Mouse (Mus musculus) mouse trophoblast stem cell (cell line): ENCODE data around the gene Kcnma1.

Experiments used
- in situ Hi-C, 2 experiments: fragments of 300-500 bp; cut with MseI, MboI; formaldehyde crosslinking; loops; 2 replicates in 1 of 2; 3 replicates in 1 of 2; pipeline ENCODE4 v1.15.1; 2025

The Kcnma1 gene

GRCm38 (mm10) chr14:23533346-23533745, 480.9 kb downstream of the Kcnma1 start:
- in situ Hi-C loops, result no loop called here

- in situ Hi-C loops, result no loop called here
Observed at GRCm38 (mm10) chr14:23531735-23532525, 482.4 kb downstream of the Kcnma1 start.

GRCm38 (mm10) chr14:23529720-23530119, 484.6 kb downstream of the Kcnma1 start:
- in situ Hi-C loops, result no loop called here

GRCm38 (mm10) chr14:23529229-23529628, 485.1 kb downstream of the Kcnma1 start:
- in situ Hi-C loops, result no loop called here

GRCm38 (mm10) chr14:23525910-23526309, 488.4 kb downstream of the Kcnma1 start:
- in situ Hi-C loops, result no loop called here

DNA sequence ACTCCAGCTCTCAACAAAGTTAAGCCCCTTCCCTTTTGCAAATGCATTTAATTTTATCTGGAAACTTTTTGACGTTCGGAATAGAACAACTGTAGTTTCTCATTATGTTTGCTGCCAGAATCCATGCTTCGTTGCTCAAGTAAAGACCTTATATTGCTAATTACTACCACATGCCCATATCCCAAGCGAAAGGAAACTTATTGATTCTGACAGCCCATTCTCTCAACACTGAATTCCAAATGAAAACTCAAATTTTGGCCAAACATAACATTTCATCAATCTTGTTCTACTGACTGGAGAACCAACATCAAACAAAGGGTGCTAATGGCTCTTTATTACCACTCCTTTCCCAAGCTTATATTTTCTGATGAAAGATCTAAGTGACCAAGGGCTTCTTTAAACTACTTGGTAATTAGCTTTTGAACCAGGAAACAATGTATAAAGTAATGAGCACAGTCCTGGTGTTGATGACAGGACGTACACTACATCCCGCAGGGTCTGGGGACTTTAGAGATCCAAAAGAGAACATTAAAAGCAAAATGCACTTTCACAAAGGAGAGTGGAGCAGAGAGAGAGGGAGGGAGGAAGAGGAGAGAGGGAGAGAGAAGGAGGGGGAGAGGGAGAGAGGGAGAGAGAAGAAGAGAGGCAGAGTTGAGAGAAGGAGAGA, 490.3 kb downstream of the Kcnma1 start:
- in situ Hi-C loops, result no loop called here

DNA sequence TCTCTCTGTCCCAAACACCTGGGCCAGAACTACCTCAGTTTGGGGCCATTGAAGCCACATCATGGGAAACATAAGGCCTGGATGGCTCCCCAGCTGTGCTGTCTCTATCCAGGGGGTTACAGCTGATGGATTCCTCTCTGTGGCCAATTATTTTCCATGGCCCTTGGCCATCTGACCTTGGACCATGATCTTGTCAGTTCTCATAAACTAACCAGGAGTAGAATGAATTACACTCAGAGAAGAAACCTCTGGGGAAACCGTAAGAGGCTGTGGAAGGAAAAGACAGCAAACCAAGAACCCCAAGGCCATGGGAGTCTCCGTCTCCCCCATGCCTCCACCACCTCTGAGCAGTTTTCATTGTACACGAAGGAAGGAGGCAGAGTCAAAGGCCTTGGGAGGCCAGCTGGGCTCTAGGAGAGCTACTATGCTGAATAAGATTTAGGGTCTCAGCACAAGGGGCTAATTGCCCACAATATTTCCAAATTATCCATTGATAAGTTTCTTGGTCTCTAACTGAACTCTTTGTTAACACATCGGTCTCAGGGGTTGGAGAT, 491.6 kb downstream of the Kcnma1 start:
- in situ Hi-C loops, result no loop called here

DNA sequence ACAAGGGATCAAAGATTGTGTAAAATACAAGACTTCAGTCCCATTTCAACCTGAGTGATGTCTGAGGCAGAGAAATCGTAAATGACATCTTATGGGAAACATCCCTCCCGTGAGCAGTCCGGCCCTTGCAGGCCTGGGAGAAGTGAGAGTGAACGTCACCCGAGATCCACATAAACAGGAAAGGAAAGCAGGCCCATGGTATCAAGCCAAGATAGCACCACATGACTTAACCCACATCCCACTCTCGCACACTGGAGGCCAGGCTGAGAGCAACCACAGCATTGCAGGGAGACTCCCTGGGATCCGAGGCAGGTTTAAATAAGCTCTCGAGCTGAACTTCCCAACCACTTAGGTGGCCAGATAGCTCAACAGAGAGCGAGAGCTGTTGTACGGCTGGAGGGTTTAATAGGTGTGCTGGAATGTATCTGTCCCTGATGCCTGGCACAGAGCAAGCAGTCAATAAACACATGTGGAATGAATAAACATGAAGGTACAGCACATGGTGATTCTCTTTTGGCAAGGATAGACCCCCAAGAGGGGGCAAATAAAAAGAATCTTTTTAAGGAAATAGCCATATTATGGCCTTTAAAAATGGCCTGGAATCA, 493.1 kb downstream of the Kcnma1 start:
- in situ Hi-C loops, result no loop called here

GRCm38 (mm10) chr14:23517374-23517773, 496.9 kb downstream of the Kcnma1 start:
- in situ Hi-C loops, result no loop called here

DNA sequence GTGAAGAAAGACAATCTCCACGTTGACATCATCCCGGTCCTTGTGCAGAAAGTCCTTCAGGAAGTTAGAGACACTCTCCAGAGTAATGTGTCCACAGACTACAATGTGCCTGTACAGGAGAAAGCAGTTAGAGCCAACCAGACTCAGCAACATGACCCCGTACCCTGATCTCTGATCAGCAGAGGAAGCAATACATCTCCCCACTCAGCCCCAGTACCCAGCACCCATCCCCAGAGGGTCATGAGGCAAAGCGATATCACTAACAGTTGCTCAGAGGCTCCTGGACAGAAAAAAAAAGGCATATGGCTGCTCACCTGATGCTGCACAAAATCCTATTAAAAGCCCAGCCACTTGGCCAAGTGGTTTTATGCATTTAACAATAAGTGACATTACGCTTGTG, 504.5 kb downstream of the Kcnma1 start:
- in situ Hi-C loops, result no loop called here

GRCm38 (mm10) chr14:23502236-23502790, 512.0 kb downstream of the Kcnma1 start:
- in situ Hi-C loops, result no loop called here

- in situ Hi-C loops, result no loop called here
Observed at GRCm38 (mm10) chr14:23496801-23497200, 517.5 kb downstream of the Kcnma1 start.

GRCm38 (mm10) chr14:23496236-23496740, 518.0 kb downstream of the Kcnma1 start:
- in situ Hi-C loops, result no loop called here

DNA sequence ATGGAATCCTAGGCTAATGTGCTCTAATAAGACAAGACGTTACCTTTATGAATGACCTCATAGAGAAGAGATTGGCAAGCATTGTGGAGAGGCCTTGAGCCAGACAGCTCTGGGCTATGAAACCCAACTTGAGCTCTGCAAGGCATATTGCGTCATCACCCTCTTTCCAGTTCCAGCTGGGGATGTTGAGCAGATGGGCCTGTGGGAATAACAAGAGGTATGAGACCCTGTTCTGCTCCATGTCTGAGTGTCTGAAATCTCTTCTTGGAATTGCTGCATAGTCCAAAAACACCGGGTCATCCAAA, 519.8 kb downstream of the Kcnma1 start:
- in situ Hi-C loops, result no loop called here

GRCm38 (mm10) chr14:23493750-23494495, 520.4 kb downstream of the Kcnma1 start:
- in situ Hi-C loops, result no loop called here

DNA sequence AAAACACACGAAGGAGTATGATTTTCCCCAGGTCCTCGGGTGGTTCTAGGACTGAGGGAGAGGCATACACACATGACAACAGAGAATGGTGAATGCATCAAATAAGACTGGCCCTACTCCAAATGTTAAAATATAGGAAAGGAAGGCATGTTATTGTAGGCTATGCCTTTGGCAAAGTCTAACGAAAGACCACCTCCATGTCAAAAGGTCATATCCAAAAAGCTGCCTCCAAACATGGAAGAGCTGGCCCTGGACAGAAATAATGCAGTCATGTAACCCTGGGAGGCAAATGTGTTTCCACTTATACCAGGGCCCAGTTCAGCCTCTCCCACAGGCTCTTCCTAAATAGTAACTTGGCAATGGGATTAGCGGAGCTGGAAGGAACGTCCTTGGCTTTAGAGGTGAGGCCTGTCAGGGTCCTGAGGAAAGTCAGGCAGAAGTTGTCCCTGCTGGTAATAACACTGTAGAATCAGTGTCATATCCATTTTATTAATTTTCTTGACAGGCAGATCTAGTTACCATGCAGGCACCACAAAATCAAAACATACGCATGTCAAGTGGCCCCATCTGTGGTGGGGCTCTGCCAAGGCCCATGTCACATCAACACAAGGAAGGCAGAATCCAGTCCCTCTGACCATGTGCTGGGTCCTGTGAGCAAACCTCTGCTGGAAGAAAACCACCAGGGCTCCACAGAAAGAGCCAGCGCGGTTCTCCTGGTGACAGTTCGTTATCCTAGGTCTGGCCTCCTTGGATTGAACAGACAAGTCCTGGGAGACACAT, 521.5 kb downstream of the Kcnma1 start:
- in situ Hi-C loops, result no loop called here

DNA sequence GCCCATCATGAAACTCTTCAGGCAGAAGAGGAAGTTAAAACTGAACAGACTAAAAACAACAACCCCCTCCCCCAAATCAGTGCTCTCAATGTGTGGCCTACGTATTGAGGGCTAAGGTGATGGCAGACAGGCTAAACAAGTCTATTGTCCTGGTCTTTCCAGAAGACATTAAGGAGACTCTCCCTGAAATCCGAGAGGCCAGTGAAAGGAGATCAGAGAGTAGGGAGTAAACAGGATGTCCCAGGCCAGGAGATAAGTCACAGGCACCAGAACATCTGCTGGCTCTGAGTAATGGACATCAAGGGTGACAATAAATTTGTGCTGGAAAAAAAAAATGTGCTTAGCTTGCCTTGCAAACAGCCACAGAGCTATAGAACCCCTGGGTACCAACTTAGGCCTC, 522.9 kb downstream of the Kcnma1 start:
- in situ Hi-C loops, result no loop called here

DNA sequence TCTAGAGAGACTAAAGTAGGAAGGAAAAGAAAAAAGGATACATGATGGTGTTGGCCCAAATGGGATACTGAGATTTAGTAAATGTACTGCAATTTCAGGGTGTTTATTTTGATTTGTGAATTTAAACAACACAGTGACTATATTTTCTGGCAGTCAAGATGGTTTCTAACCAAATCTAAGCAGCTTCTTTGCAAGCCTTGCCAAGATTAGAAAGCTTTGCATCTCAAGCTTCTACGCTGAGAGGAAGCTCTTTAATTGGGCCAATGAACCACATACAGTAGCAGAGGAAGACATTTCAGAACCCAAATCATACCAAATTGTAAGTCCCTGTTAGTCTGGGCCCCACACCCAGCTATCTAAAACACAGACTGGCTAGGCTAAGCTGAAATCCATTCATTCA, 527.6 kb downstream of the Kcnma1 start:
- in situ Hi-C loops, result no loop called here

GRCm38 (mm10) chr14:23485802-23486500, 528.3 kb downstream of the Kcnma1 start:
- in situ Hi-C loops, result no loop called here

- in situ Hi-C loops, result no loop called here
Observed at GRCm38 (mm10) chr14:23475129-23475528, 539.2 kb downstream of the Kcnma1 start.
